Mouse (Mus musculus) thymus, adult 2 months (tissue): ENCODE results near the gene Rpap2. TPM values are rescaled to one million over a fixed set of nuclear protein-coding genes. Genes with fewer than 3 reads are reported as not detected.
A peak's percentile ranks its signal among the peaks of the same experiment; 100 is the strongest.

Experiments used
- DNase-seq: peaks from one replicate; pipeline ENCODE4 v3.0.0; 2021
- H3K27ac ChIP-seq: fragments of 200-500 bp; 2 replicates; pipeline ENCODE4 v1.5.1; 2012; ENCODE audit warnings: low read length, control low read depth; ENCODE audit not compliant: control insufficient read depth, insufficient read depth
- H3K27me3 ChIP-seq: fragments of 200-500 bp; 2 replicates; pipeline ENCODE4 v1.6.1; 2012; ENCODE audit warnings: mild to moderate bottlenecking, low read length, moderate library complexity, mixed read lengths; ENCODE audit not compliant: control insufficient read depth, insufficient read depth
- H3K36me3 ChIP-seq: fragments of 200-500 bp; 2 replicates; pipeline ENCODE4 v1.6.1; 2012; ENCODE audit warnings: mild to moderate bottlenecking, low read length, moderate library complexity; ENCODE audit not compliant: control insufficient read depth, insufficient read depth
- H3K4me1 ChIP-seq: fragments of 200-500 bp; replicated peaks from 2 replicates; pipeline ENCODE4 v1.6.1; 2012; ENCODE audit warnings: low read length; ENCODE audit not compliant: control insufficient read depth, insufficient read depth
- H3K4me3 ChIP-seq: fragments of 200-500 bp; 2 replicates; pipeline ENCODE4 v1.5.1; 2012; ENCODE audit warnings: mild to moderate bottlenecking, low read length, control low read depth, moderate library complexity; ENCODE audit not compliant: control insufficient read depth, insufficient read depth
- CTCF ChIP-seq: fragments of 200-500 bp; IDR thresholded peaks from 2 replicates; pipeline ENCODE4 v1.5.1; 2012; ENCODE audit warnings: mild to moderate bottlenecking, control low read depth, low read length, moderate library complexity, borderline replicate concordance; ENCODE audit not compliant: control insufficient read depth, poor library complexity, insufficient read depth; ENCODE audit errors: extremely low read depth
- POLR2A ChIP-seq: fragments of 200-500 bp; IDR thresholded peaks from 2 replicates; pipeline ENCODE4 v1.6.1; 2012; ENCODE audit warnings: mild to moderate bottlenecking, low read length, control low read depth, moderate library complexity; ENCODE audit not compliant: control insufficient read depth, poor library complexity, insufficient read depth; ENCODE audit errors: extremely low read depth
- WGBS: fragments of 180-500 bp; shearing (Covaris S2); methylation state at CpG from one replicate; pipeline ENCODE4 v1.1.7; 2018; 5-methylcytosine and 5-hydroxymethylcytosine counted together
- polyA plus RNA-seq: library from polyadenylated mRNA; depleted of rRNA; stranded (reverse); fragments of >200 nt; gene quantifications from 2 replicates; pipeline ENCODE4 v1.2.3, GENCODE M21; 2012; rRNA removed

Gene Rpap2
- polyA plus RNA-seq, 1 experiment = 4.0 TPM

DNA sequence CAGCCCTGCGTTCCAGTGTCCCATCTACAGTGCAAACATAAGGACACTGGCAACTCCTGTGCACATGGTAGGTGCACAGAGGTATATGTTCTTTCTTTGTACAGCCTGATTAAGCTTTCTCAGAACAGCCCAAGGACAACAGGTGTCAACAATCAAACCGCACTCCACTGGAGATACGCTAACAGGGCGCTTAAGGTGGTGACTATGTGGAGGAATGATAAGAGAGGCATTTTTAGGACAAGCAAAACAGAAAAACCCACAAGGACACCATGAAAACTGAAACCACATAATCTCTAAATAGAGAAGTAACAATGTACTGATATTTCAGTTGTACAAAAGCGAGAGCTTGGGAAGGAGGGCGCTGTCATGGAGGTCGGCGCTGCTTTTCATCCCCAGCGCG lies 103.7 kb downstream of the Rpap2 start:
- H3K4me3 ChIP-seq = no peak overlapping the region
- peak overlapping the region; percentile 84 for H3K27ac ChIP-seq
- no peak for TF ChIP-seq CTCF
- no peak for TF ChIP-seq POLR2A
- no peaks in the 10 kb centered on the region for H3K27me3 ChIP-seq
- DNase-seq = peak; percentile 32
- H3K4me1 ChIP-seq = peaks cover 32% of the 10 kb centered on the region
- no peaks in the 10 kb centered on the region for H3K36me3 ChIP-seq
- 11% methylated on average over 10 of the region's 10 CpGs for WGBS

GRCm38 (mm10) chr5:107701658-107702057 lies 104.5 kb downstream of the Rpap2 start:
- Histone ChIP-seq H3K27ac (peak overlapping the region; percentile 70), H3K4me1 (peaks cover 32% of the 10 kb centered on the region), H3K36me3 (no peaks in the 10 kb centered on the region), H3K27me3 (no peaks in the 10 kb centered on the region), H3K4me3 (no peak overlapping the region)
- no peak for TF ChIP-seq POLR2A
- TF ChIP-seq CTCF = no peak
- no peak for DNase-seq
- 31% methylated on average over 9 of the region's 9 CpGs for WGBS

- peaks cover 40% of the 10 kb centered on the region for H3K4me1 ChIP-seq
- 32% methylated on average over 6 of the region's 6 CpGs for WGBS
- TF ChIP-seq POLR2A = no peak
- TF ChIP-seq CTCF = no peak
- DNase-seq = peak; percentile 46
- H3K27ac ChIP-seq = peak overlapping the region; percentile 79
- H3K36me3 ChIP-seq = no peaks in the 10 kb centered on the region
- no peaks in the 10 kb centered on the region for H3K27me3 ChIP-seq
- no peak overlapping the region for H3K4me3 ChIP-seq
Observed at GRCm38 (mm10) chr5:107703207-107703763, 106.1 kb downstream of the Rpap2 start.

DNA sequence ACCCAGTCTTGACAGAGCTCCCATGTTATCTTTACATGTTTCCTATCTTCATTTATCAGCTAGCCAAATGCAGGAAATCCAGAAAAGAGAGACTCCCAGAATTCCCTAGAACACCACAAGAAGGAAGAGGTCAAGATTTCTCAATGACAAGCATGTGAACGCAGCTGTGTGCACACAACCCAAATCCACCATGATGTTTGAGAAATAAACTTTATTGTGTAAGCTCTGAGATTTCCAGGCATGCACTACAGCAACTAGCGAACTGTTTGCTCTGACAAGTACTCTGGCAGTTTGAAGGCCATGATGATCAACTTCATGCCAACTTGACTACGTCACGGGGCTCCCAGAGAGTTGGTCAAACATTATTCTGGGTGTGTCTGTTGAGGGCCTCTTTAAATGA lies 108.6 kb downstream of the Rpap2 start:
- Histone ChIP-seq H3K4me3 (no peak overlapping the region), H3K36me3 (no peaks in the 10 kb centered on the region), H3K27me3 (no peaks in the 10 kb centered on the region), H3K4me1 (peaks cover 28% of the 10 kb centered on the region), H3K27ac (no peak overlapping the region)
- TF ChIP-seq CTCF = no peak
- no peak for TF ChIP-seq POLR2A
- WGBS = 95% methylated on average over 4 of the region's 4 CpGs
- DNase-seq = no peak

DNA sequence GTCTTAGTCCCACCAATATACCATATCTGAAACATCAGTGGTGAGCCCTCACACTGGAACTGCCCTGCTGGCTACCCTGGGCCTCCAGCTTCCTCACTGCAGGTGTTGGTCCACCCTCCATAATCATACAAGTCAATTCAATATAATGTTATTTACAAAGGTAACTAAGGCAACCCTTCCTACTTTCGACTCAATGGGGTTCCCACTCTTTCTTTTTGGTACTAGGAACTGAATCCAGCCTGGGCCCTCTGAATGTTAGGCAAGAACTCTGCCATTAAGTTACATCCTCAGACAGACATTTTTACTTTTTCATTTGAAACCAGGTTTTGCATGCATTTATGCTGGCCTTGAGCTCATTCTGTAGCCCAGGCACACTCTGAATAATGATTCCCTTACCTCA lies 109.1 kb downstream of the Rpap2 start:
- H3K36me3 ChIP-seq = no peaks in the 10 kb centered on the region
- no peak for DNase-seq
- H3K4me3 ChIP-seq = no peak overlapping the region
- TF ChIP-seq POLR2A = no peak
- H3K4me1 ChIP-seq = peaks cover 26% of the 10 kb centered on the region
- no peak overlapping the region for H3K27ac ChIP-seq
- 91% methylated on average over 1 of the region's 1 CpGs for WGBS
- no peaks in the 10 kb centered on the region for H3K27me3 ChIP-seq

DNA sequence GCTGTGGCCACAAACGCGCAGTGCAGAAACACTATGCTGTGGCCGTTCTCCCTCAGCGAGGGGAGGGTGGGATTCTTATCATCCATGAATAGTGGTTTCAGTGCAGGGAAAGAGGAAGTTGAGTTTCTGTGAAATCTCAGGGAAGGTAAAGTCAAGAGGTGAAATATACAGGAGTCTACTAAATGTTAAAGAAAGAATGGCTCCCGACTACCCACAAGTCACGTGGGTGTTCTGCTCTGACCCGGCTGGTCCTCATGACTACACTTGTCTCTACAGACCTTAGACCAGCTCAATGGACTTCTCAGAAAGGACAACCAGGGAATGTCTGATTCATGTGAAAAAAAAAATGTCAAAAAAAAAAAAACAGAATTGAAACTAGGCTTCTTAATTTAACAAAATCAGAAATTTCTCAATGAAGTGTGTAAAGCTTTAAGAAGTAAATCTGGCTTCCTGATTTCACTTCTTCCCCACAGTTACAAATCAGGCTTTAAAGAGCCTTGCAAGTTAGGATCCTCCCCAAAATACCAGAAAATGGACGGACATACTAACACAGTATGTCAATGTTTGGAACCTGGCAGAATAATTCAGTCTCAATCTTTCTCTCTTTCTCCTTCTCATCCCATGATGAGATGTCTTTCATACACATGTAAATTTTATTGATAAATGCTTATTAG lies 111.1 kb downstream of the Rpap2 start:
- H3K36me3 ChIP-seq = no peaks in the 10 kb centered on the region
- TF ChIP-seq CTCF (no peak), POLR2A (no peak)
- H3K27me3 ChIP-seq = no peaks in the 10 kb centered on the region
- H3K4me3 ChIP-seq = no peak overlapping the region
- 37% methylated on average over 8 of the region's 8 CpGs for WGBS
- no peak overlapping the region; the same call in 1 of the 2 replicates for H3K27ac ChIP-seq
- no peak for DNase-seq
- H3K4me1 ChIP-seq = peaks cover 20% of the 10 kb centered on the region

Other genes starting within 250 kb of the Rpap2 start
- gene Ephx4, start 194.6 kb upstream of the Rpap2 start, polyA plus RNA-seq = 1.2 and 1.3 TPM in 2 replicates
- 0.03 TPM in 1 of 2 replicates, not detected in the other for gene Lpcat2b, start 165.8 kb upstream of the Rpap2 start, polyA plus RNA-seq
- gene Btbd8, start 159.4 kb upstream of the Rpap2 start, polyA plus RNA-seq = 4.5 and 4.7 TPM in 2 replicates
- 0.08 and 0.19 TPM in 2 replicates for gene Gm42669, start 89.8 kb upstream of the Rpap2 start, polyA plus RNA-seq
- 0.04 and 0.08 TPM in 2 replicates for gene 1700028K03Rik, start 62.7 kb upstream of the Rpap2 start, polyA plus RNA-seq
- gene Glmn, start 515 bp downstream of the Rpap2 start, polyA plus RNA-seq = 0.73 and 1.4 TPM in 2 replicates
- gene Gfi1, start 128.7 kb downstream of the Rpap2 start, polyA plus RNA-seq = 191 and 219 TPM in 2 replicates
- gene Ube2d2b, start 232.7 kb downstream of the Rpap2 start, polyA plus RNA-seq = 0.11 TPM in 1 of 2 replicates, not detected in the other